Mouse (Mus musculus) cerebellum, adult 9-10 months (tissue): ENCODE measurements around the gene Cyp4x1.

ENCODE experiments used
- DNase-seq: peaks from one replicate; pipeline ENCODE4 v3.0.0; 2022

The Cyp4x1 gene

DNA sequence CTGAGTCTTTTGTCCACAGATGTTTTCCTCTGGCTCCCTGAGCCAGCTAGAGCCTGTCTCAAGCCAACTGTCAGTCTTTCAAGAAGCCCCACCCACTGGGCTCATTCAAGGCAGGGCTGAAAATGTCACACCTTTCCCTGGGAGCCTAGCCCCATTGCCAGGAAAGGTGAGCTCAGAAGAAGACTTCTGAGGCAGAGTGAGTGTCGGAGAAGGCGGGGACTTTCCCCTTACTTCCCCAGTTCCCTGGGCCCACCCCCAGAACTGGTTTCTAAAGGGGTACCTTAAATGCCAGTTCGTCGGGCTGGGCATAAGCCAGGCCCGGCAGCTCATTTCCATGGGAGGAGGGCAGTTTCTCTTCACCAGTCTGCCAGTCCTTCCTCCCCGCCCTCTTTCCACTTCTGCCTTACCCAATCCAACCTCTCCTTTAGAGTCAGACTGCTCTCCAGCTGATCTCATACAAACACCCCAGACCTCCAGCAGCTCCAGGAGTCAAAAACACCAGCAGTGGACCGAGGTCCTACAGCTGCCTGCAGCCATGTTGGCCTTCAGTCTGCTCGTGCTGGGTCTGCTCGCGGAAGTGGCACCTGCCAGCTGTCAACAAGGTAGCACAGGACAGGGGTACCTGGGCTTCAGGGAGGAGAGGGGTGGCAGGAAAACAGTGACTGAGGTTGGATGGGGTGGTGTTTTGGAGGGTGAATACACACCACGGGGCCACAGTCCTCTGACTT lies 45.3 kb downstream of the Cyp4x1 start, which contains the start of gene Pdzk1ip1:
Gene Pdzk1ip1 (plus strand): TSS at position 98 of the 728 bp plus-strand sequence.
- DNase-seq = no peak

GRCm38 (mm10) chr4:115086763-115087415 lies 47.2 kb downstream of the Cyp4x1 start:
- no peak for DNase-seq

DNA sequence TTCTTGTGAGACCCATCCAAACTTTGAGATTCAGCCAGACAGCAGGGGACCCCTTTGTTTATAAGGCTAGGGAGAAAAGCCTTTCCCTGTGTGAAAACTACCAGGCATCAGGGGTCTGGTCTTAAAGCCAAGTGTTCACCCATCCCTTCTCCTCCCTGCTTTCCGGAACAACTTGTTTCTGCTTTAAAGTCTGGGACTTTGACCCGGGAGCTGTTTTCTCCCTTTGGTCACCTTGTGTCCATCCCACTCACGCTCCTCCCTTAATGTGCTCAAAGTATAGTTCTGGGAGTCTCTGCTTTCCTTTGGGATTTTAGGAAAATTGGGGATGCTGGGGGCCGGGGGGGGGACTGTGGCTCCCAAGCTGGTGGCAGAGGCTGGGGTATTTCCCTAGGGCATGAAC lies 47.8 kb downstream of the Cyp4x1 start:
- DNase-seq = no peak

DNA sequence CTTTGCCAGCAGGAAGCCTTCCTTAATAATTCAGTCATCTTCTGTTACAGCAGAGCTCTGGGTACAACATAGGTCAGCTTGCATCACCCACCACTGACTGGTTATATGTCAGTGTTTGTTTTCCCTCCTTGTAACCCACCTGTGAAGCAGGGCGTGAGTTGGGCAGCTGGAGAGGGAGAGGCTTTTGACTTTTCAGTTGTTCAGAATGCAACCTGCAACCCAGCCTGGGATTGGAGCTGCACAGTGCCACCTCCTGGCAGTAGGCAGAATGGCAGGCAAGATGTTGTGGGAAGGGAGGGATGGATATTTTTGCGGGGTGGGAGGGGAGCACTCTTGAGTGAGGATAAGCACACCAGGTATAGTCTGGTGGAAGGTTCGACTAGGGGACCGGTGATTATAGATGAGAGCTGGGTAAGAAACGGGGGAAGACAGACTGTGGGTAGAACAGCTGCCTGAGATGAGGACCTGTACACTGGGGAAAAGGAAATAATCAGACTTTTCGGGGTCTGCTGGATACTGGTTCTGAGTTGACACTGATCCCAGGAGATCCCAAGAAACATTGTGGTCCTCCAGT lies 48.5 kb downstream of the Cyp4x1 start:
- peak; percentile 13 for DNase-seq

GRCm38 (mm10) chr4:115083031-115083430 lies 51.0 kb downstream of the Cyp4x1 start:
- no peak for DNase-seq

GRCm38 (mm10) chr4:115079821-115080349 lies 54.2 kb downstream of the Cyp4x1 start:
- no peak for DNase-seq

GRCm38 (mm10) chr4:115078892-115079820 lies 54.9 kb downstream of the Cyp4x1 start:
- no peak for DNase-seq

- DNase-seq = no peak
Observed at GRCm38 (mm10) chr4:115075204-115075915, 58.7 kb downstream of the Cyp4x1 start.

GRCm38 (mm10) chr4:115074789-115075188 lies 59.3 kb downstream of the Cyp4x1 start:
- no peak for DNase-seq

- DNase-seq = no peak
Observed at GRCm38 (mm10) chr4:115071668-115072067, 62.4 kb downstream of the Cyp4x1 start.

GRCm38 (mm10) chr4:115063518-115064239 lies 70.4 kb downstream of the Cyp4x1 start:
- no peak for DNase-seq

GRCm38 (mm10) chr4:115062875-115063517 lies 71.1 kb downstream of the Cyp4x1 start:
- DNase-seq = no peak

GRCm38 (mm10) chr4:115062540-115062874 lies 71.6 kb downstream of the Cyp4x1 start:
- no peak for DNase-seq

DNA sequence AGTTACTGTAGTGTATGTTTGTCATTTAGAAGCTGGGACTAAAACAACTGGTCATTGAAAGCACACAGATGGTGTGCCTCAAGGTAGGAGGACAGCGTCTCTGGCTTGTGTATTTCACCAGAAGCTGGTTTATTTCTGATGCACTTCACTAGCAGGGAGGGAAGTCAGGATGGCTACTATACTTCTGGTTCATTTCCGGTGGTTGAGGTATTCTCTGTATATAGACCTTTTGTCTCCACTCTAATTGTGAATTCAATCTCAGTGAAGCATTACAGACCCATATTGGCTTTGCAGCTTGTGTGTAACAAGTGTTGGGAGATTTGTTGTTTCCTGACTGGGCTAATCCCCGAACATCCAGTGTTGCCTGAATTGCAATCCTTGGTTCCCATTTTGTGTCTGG lies 73.3 kb downstream of the Cyp4x1 start:
- no peak for DNase-seq

GRCm38 (mm10) chr4:115059871-115060270 lies 74.2 kb downstream of the Cyp4x1 start:
- no peak for DNase-seq

GRCm38 (mm10) chr4:115058871-115059590 lies 75.0 kb downstream of the Cyp4x1 start:
- no peak for DNase-seq

- no peak for DNase-seq
Observed at GRCm38 (mm10) chr4:115058317-115058761, 75.7 kb downstream of the Cyp4x1 start.

- no peak for DNase-seq
Observed at GRCm38 (mm10) chr4:115057674-115058316, 76.3 kb downstream of the Cyp4x1 start.

DNA sequence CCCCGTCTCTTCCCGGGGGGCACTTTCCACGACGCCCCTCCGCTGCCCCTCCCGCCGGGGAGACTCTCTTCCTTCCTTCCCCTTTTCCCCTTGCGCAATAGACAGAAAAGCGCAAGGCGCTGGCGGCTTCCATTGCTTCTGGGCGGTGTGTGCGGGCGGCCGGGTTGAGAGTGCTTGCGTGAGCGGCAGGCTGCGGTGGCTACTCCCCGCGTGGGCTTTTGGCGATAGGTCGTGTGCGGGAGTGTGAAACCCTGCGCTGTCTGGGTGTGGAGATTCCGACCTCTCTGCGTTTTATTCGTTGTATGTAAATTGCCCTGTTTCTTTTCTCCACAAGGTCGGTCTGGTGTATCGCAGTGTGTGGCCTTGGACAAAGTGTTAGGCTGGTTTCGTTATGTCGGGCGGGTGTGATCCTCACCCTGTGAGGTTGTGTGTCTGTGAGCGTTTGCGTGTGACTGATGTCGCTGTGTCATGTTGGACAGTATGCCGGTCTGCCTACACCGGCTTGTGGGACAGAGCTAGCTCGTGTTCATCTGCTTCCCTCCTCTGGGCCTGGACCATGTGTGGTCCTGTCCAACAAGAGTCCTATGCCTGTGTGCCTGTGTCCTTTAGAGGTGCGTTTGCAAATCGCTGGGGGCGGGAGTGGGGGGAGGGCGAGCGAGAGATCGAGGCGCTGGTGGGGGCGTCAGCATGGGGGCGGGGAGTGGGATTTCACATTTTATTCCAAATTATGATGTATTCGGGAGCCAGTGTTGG lies 77.0 kb downstream of the Cyp4x1 start:
- peak; percentile 29 for DNase-seq
